In genomic region chr5:85915000-85915399, GRCm38 (mm10) we compare ENCODE assay signal across 24 mouse cellular contexts.
DNase-seq lines count a peak whose midpoint lies in the region; ATAC-seq and TF ChIP-seq lines count a peak whose summit lies in the region.
"Had no signal": no experiment of that assay in that cellular context is flagged by ENCODE, and none has a peak within 500 bp of the region (broad histone marks: within the 10 kb centered on the region; RNA-seq: fewer than 3 reads in every experiment).

No protein-coding gene starts in this region.

- H3K79me2 ChIP-seq in liver, adult 2 months (ENCODE audit: control insufficient read depth, insufficient read depth, low read length) = no peaks in the 10 kb centered on the region
- H3K79me2 ChIP-seq in macrophage (ENCODE audit: inconsistent target) = no peaks in the 10 kb centered on the region

- H3K27ac ChIP-seq in liver, adult 2 months (replicated peaks; ENCODE audit: insufficient read depth, low read depth, low read length) = no peak overlapping the region
- H3K27ac ChIP-seq in liver, postnatal 0 days (ENCODE audit: low read depth) = no peak overlapping the region
- peak overlapping the region; percentile 77 for H3K27ac ChIP-seq in macrophage
- H3K27ac ChIP-seq in gastrocnemius, adult 2 months = no peak overlapping the region
- H3K27ac ChIP-seq: embryonic facial prominence, embryonic 15.5 days; forebrain, embryonic 10.5 days; heart, embryonic 15.5 days; hindbrain, embryonic 10.5 days; hindbrain, embryonic 14.5 days had no signal

- H3K9me3 ChIP-seq in liver, postnatal 0 days (ENCODE audit: low read length) = no peaks in the 10 kb centered on the region; the same call in 1 of the 2 replicates
- H3K9me3 ChIP-seq: embryonic facial prominence, embryonic 15.5 days; forebrain, embryonic 10.5 days; heart, embryonic 15.5 days; hindbrain, embryonic 10.5 days had no signal

- no peak for TF ChIP-seq CTCF in liver, adult 2 months (IDR thresholded peaks at IDR 0.05; ENCODE audit: low read depth, low read length)
- TF ChIP-seq CTCF in liver, postnatal 0 days (IDR thresholded peaks at IDR 0.05; ENCODE audit: low read depth) = no peak
- TF ChIP-seq CTCF in gastrocnemius, adult 2 months (IDR thresholded peaks at IDR 0.05) = no peak

- ATAC-seq in liver, postnatal 0 days = no peak
- ATAC-seq: activated CD4-positive, CD25-positive, alpha-beta regulatory T cell, adult 4 months; forebrain, embryonic 14.5 days; Patski had no signal

- no peak for TF ChIP-seq EP300 in liver, postnatal 0 days (IDR thresholded peaks at IDR 0.05; ENCODE audit: low read depth)

- peak; percentile 6 for DNase-seq in heart, adult 8-10 months (ENCODE audit: low spot score)
- no peak for DNase-seq in heart, postnatal 10 days
- DNase-seq in liver, adult 2 months (ENCODE audit: extremely low read depth, low read depth, low spot score) = peak; percentile 35
- DNase-seq in liver, postnatal 0 days = no peak
- DNase-seq in kidney, adult 8-10 months = no peak
- no peak for DNase-seq in gastrocnemius, adult 2 months
- no peak for DNase-seq in cerebellum, adult 8-10 months
- DNase-seq: adrenal gland, adult 2 months; adrenal gland, postnatal 25 days; cerebellum, adult 11-12 months; cerebellum, adult 9-11 months; embryo, embryonic 11 days; gastrocnemius, postnatal 36 days had no signal

- H3K27me3 ChIP-seq in liver, adult 2 months (ENCODE audit: control insufficient read depth, insufficient read depth, low read length) = no peaks in the 10 kb centered on the region
- no peaks in the 10 kb centered on the region for H3K27me3 ChIP-seq in liver, postnatal 0 days (ENCODE audit: insufficient read depth, low read length)
- H3K27me3 ChIP-seq: embryonic facial prominence, embryonic 15.5 days; heart, embryonic 15.5 days; Patski had no signal

- intact Hi-C loops in heart, postnatal 10 days (cut with DNase I) = no loop called here
- intact Hi-C loops in gastrocnemius, adult 2 months (cut with DNase I) = no loop called here

- no peak overlapping the region for H3K4me2 ChIP-seq in liver, postnatal 0 days (ENCODE audit: low read depth, low read length)
- H3K4me2 ChIP-seq: embryonic facial prominence, embryonic 15.5 days; heart, embryonic 11.5 days; heart, embryonic 15.5 days; hindbrain, embryonic 14.5 days had no signal

- 59% methylated on average over 4 of the region's 4 CpGs for WGBS in liver, adult 2 months
- WGBS in liver, postnatal 0 days (ENCODE audit: insufficient replicate concordance) = 52% methylated on average over 4 of the region's 4 CpGs
- 25% methylated on average over 4 of the region's 4 CpGs for WGBS in macrophage (ENCODE audit: missing documents)

- H3K9ac ChIP-seq in liver, adult 2 months (ENCODE audit: low read depth, low read length) = no peak overlapping the region
- no peak overlapping the region for H3K9ac ChIP-seq in liver, postnatal 0 days (replicated peaks)
- H3K9ac ChIP-seq: embryonic facial prominence, embryonic 15.5 days; heart, embryonic 15.5 days; hindbrain, embryonic 14.5 days had no signal

- no peaks in the 10 kb centered on the region for H3K36me3 ChIP-seq in liver, adult 2 months (ENCODE audit: control insufficient read depth, insufficient read depth, low read length)
- no peaks in the 10 kb centered on the region for H3K36me3 ChIP-seq in liver, postnatal 0 days (replicated peaks; ENCODE audit: insufficient read depth, low read length)
- H3K36me3 ChIP-seq in macrophage (ENCODE audit: inconsistent target) = no peaks in the 10 kb centered on the region
- H3K36me3 ChIP-seq: embryonic facial prominence, embryonic 15.5 days; forebrain, embryonic 10.5 days; heart, embryonic 15.5 days; hindbrain, embryonic 10.5 days had no signal

- no peak for TF ChIP-seq POLR2A in liver, adult 2 months (IDR thresholded peaks at IDR 0.05; ENCODE audit: extremely low read depth, insufficient read depth, low read length)

- no peak overlapping the region for H3K4me3 ChIP-seq in liver, adult 2 months (ENCODE audit: insufficient read depth, low read depth, low read length)
- H3K4me3 ChIP-seq in liver, postnatal 0 days (ENCODE audit: low read depth, low read length) = no peak overlapping the region
- H3K4me3 ChIP-seq in macrophage (ENCODE audit: inconsistent target) = no peak overlapping the region
- no peak overlapping the region for H3K4me3 ChIP-seq in gastrocnemius, adult 2 months
- H3K4me3 ChIP-seq: embryonic facial prominence, embryonic 15.5 days; erythroblast, embryonic 14.5 days; forebrain, embryonic 10.5 days; heart, embryonic 15.5 days; hindbrain, embryonic 10.5 days had no signal

- H3K4me1 ChIP-seq in liver, adult 2 months (ENCODE audit: control insufficient read depth, insufficient read depth, low read length) = no peaks in the 10 kb centered on the region
- H3K4me1 ChIP-seq in liver, postnatal 0 days (ENCODE audit: insufficient read depth) = no peaks in the 10 kb centered on the region
- H3K4me1 ChIP-seq: embryonic facial prominence, embryonic 15.5 days; forebrain, embryonic 10.5 days; heart, embryonic 15.5 days; hindbrain, embryonic 10.5 days had no signal

Comparison
In these comparisons a context has a peak if more than half of its experiments do, and no peak if none do; other contexts are left out.
1. DNase-seq: peak in heart, adult 8-10 months (single experiment) and liver, adult 2 months (single experiment); none in heart, postnatal 10 days (0 of 2), liver, postnatal 0 days (single experiment), kidney, adult 8-10 months (0 of 2), gastrocnemius, adult 2 months (single experiment) and cerebellum, adult 8-10 months (single experiment).